Mouse (Mus musculus): Measurements from ENCODE around the gene Tbkbp1. TPM values are rescaled to one million over a fixed set of nuclear protein-coding genes. Genes with fewer than 3 reads are reported as not detected.

Gene Tbkbp1
- total and polyA plus RNA-seq, 3 experiments = 0.44 to 5.7 (median 3.1) TPM

GRCm38 (mm10) chr11:97145951-97146350 is 5.3 kb downstream of the Tbkbp1 start (continued):
- TF ChIP-seq RCOR1 (conservative IDR thresholded peaks at IDR 0.05; ENCODE audit: low read depth, low read length) (no peak), KAT2A (IDR thresholded peaks at IDR 0.05; ENCODE audit: insufficient replicate concordance, low read length) (no peak), UBTF (IDR thresholded peaks at IDR 0.05; ENCODE audit: low read depth, low read length) (no peak)

GRCm38 (mm10) chr11:97145320-97145719 is 6.0 kb downstream of the Tbkbp1 start:
- H3K36me3 ChIP-seq (replicated peaks in 1 of 2; ENCODE audit: control insufficient read depth in 1 of 2, insufficient read depth in 1 of 2, low read length in 1 of 2) = peaks cover 0 to 5% of the 10 kb centered on the region in 2 experiments
- H3K4me1 ChIP-seq (ENCODE audit: control insufficient read depth in 1 of 2, insufficient read depth in 2 of 2) = peaks cover 35 to 69% of the 10 kb centered on the region in 2 experiments
- H3K9me3 ChIP-seq (replicated peaks; ENCODE audit: low read length) = no peaks in the 10 kb centered on the region
- H3K27me3 ChIP-seq (replicated peaks) = peaks cover 17% of the 10 kb centered on the region
- no peaks in the 10 kb centered on the region for H3K79me2 ChIP-seq (replicated peaks; ENCODE audit: control insufficient read depth, extremely low read depth, insufficient read depth, poor library complexity, severe bottlenecking)
- no peak overlapping the region for H3K4me2 ChIP-seq (ENCODE audit: insufficient read depth, low read depth, poor library complexity, severe bottlenecking)
- H3K4me3 ChIP-seq (replicated peaks in 1 of 3; ENCODE audit: low read depth in 2 of 3, low read length in 2 of 3, poor library complexity in 1 of 3) = no peak overlapping the region
- DNase-seq (ENCODE audit: extremely low read depth) = no peak
- H3K9ac ChIP-seq (ENCODE audit: insufficient read depth, low read depth) = no peak overlapping the region
- in situ Hi-C loops (cut with MboI; ENCODE audit: low pct_ligation_motif_present, low pct_unique_long_range_greater_than_20kb, low sequenced_read_pairs) = loop anchor here (5.0 to 10.0 kb wide), 2 partner anchors 33 to 51 kb away; no protein-coding TSS in a partner anchor
- TF ChIP-seq PAX5 (IDR thresholded peaks at IDR 0.05; ENCODE audit: low read length) = no peak
- no peak for TF ChIP-seq ZNF384 (IDR thresholded peaks at IDR 0.05; ENCODE audit: low read depth, low read length)
- dilution Hi-C loops (cut with MboI; ENCODE audit: extremely low pct_ligation_motif_present, extremely low pct_unique_long_range_greater_than_20kb, low sequenced_read_pairs) = no loop called here
- no peak overlapping the region for H3K27ac ChIP-seq (ENCODE audit: insufficient read depth, low read depth)

GRCm38 (mm10) chr11:97143196-97143900 is 7.9 kb downstream of the Tbkbp1 start:
- in situ Hi-C loops (cut with MboI; ENCODE audit: low pct_ligation_motif_present, low pct_unique_long_range_greater_than_20kb, low sequenced_read_pairs) = loop anchor here (10.0 kb wide), 1 partner anchor 49 kb away; no protein-coding TSS in a partner anchor
- H3K4me3 ChIP-seq (replicated peaks in 1 of 3; ENCODE audit: low read depth in 2 of 3, low read length in 2 of 3, poor library complexity in 1 of 3) = no peak overlapping the region

GRCm38 (mm10) chr11:97142159-97142608 is 9.1 kb downstream of the Tbkbp1 start:
- in situ Hi-C loops (cut with MboI; ENCODE audit: low pct_ligation_motif_present, low pct_unique_long_range_greater_than_20kb, low sequenced_read_pairs) = loop anchor here (10.0 kb wide), 1 partner anchor 47 kb away; no protein-coding TSS in a partner anchor
- dilution Hi-C loops (cut with MboI; ENCODE audit: extremely low pct_ligation_motif_present, extremely low pct_unique_long_range_greater_than_20kb, low sequenced_read_pairs) = no loop called here
- H3K27me3 ChIP-seq (replicated peaks) = no peaks in the 10 kb centered on the region
- H3K36me3 ChIP-seq (replicated peaks in 1 of 2; ENCODE audit: control insufficient read depth in 1 of 2, insufficient read depth in 1 of 2, low read length in 1 of 2) = peaks cover 10 to 25% of the 10 kb centered on the region in 2 experiments
- 0 out of 2 replicates have a peak overlapping the region, but pooled peaks have one; percentile 4 for H3K4me2 ChIP-seq (ENCODE audit: insufficient read depth, low read depth, poor library complexity, severe bottlenecking)
- H3K9me3 ChIP-seq (replicated peaks; ENCODE audit: low read length) = no peaks in the 10 kb centered on the region
- H3K4me3 ChIP-seq (replicated peaks in 1 of 3; ENCODE audit: low read depth in 2 of 3, low read length in 2 of 3, poor library complexity in 1 of 3) = peak overlapping the region in 1 of 3 experiments; percentile 8
- peak overlapping the region; percentile 22 for H3K27ac ChIP-seq (ENCODE audit: insufficient read depth, low read depth)
- no peak overlapping the region for H3K9ac ChIP-seq (ENCODE audit: insufficient read depth, low read depth)
- H3K4me1 ChIP-seq (ENCODE audit: control insufficient read depth in 1 of 2, insufficient read depth in 2 of 2) = peaks cover 30 to 74% of the 10 kb centered on the region in 2 experiments
- H3K79me2 ChIP-seq (replicated peaks; ENCODE audit: control insufficient read depth, extremely low read depth, insufficient read depth, poor library complexity, severe bottlenecking) = no peaks in the 10 kb centered on the region
- peak; percentile 71 for DNase-seq (ENCODE audit: extremely low read depth)
- TF ChIP-seq JUN (IDR thresholded peaks at IDR 0.05; ENCODE audit: insufficient read depth, low read depth, low read length) (no peak), CHD1 (IDR thresholded peaks at IDR 0.05; ENCODE audit: low read depth, low read length) (peak; percentile 43; the same call in 1 of the 2 replicates), NRF1 (IDR thresholded peaks at IDR 0.05; ENCODE audit: low read depth, low read length) (0 out of 2 replicates have a peak, but pooled peaks have one; percentile 22), IRF4 (IDR thresholded peaks at IDR 0.05; ENCODE audit: low read depth, low read length) (peak; percentile 61; the same call in 1 of the 2 replicates), JUND (conservative IDR thresholded peaks at IDR 0.05; ENCODE audit: low read depth, low read length) (no peak), MYC (IDR thresholded peaks at IDR 0.05; ENCODE audit: low read depth, low read length) (peak; percentile 77; the same call in 1 of the 2 replicates), MAFK (IDR thresholded peaks at IDR 0.05; ENCODE audit: insufficient replicate concordance, low read length) (no peak), BHLHE40 (IDR thresholded peaks at IDR 0.05; ENCODE audit: low read depth, low read length) (peak; percentile 16; the same call in 1 of the 2 replicates), MAX (IDR thresholded peaks at IDR 0.05; ENCODE audit: low read length) (peak; percentile 66), HCFC1 (IDR thresholded peaks at IDR 0.05; ENCODE audit: low read depth, low read length) (0 out of 2 replicates have a peak, but pooled peaks have one; percentile 13), POLR2A (IDR thresholded peaks at IDR 0.05; ENCODE audit: low read depth, low read length) (peak; percentile 22), KAT2A (IDR thresholded peaks at IDR 0.05; ENCODE audit: insufficient replicate concordance, low read length) (no peak), EP300 (IDR thresholded peaks at IDR 0.05; ENCODE audit: low read length) (peak; percentile 54), ELF1 (IDR thresholded peaks at IDR 0.05; ENCODE audit: low read depth, low read length) (peak; percentile 60; the same call in 1 of the 2 replicates)

More at GRCm38 (mm10) chr11:97143196-97143900, 7.9 kb downstream of the Tbkbp1 start:
- dilution Hi-C loops (cut with MboI; ENCODE audit: extremely low pct_ligation_motif_present, extremely low pct_unique_long_range_greater_than_20kb, low sequenced_read_pairs) = no loop called here
- Histone ChIP-seq H3K4me2 (ENCODE audit: insufficient read depth, low read depth, poor library complexity, severe bottlenecking) (no peak overlapping the region), H3K4me1 (ENCODE audit: control insufficient read depth in 1 of 2, insufficient read depth in 2 of 2) (peaks cover 30 to 67% of the 10 kb centered on the region in 2 experiments), H3K79me2 (replicated peaks; ENCODE audit: control insufficient read depth, extremely low read depth, insufficient read depth, poor library complexity, severe bottlenecking) (no peaks in the 10 kb centered on the region), H3K27me3 (replicated peaks) (peaks cover 1% of the 10 kb centered on the region), H3K36me3 (replicated peaks in 1 of 2; ENCODE audit: control insufficient read depth in 1 of 2, insufficient read depth in 1 of 2, low read length in 1 of 2) (peaks cover 6 to 18% of the 10 kb centered on the region in 2 experiments), H3K27ac (ENCODE audit: insufficient read depth, low read depth) (no peak overlapping the region), H3K9me3 (replicated peaks; ENCODE audit: low read length) (no peaks in the 10 kb centered on the region), H3K9ac (ENCODE audit: insufficient read depth, low read depth) (no peak overlapping the region)
- DNase-seq (ENCODE audit: extremely low read depth) = no peak
- no peak for TF ChIP-seq MEF2A (IDR thresholded peaks at IDR 0.05; ENCODE audit: borderline replicate concordance, low read depth, low read length)
- TF ChIP-seq ETS1 (conservative IDR thresholded peaks at IDR 0.05; ENCODE audit: low read depth, low read length) = 0 out of 2 replicates have a peak, but pooled peaks have one; percentile 11
- TF ChIP-seq EP300 (IDR thresholded peaks at IDR 0.05; ENCODE audit: low read length) = peak; percentile 51
- TF ChIP-seq MYC (IDR thresholded peaks at IDR 0.05; ENCODE audit: low read depth, low read length) = no peak
- no peak for TF ChIP-seq HCFC1 (IDR thresholded peaks at IDR 0.05; ENCODE audit: low read depth, low read length)
- TF ChIP-seq SIN3A (IDR thresholded peaks at IDR 0.05; ENCODE audit: low read length) = 0 out of 2 replicates have a peak, but pooled peaks have one; percentile 19
- no peak for TF ChIP-seq PAX5 (IDR thresholded peaks at IDR 0.05; ENCODE audit: low read length)
- TF ChIP-seq MAZ (IDR thresholded peaks at IDR 0.05; ENCODE audit: low read depth, low read length) = peak; percentile 76

Measured in CH12.LX (cell line).